Mouse (Mus musculus) liver, embryonic 12.5 days (tissue): ENCODE results near the gene Abcg4. TPM values are rescaled to one million over a fixed set of nuclear protein-coding genes. Genes with fewer than 3 reads are reported as not detected.
"Not testable (repeated sequence)": the region's sequence is repeated elsewhere in the genome, so short reads cannot be mapped to it uniquely, and the experiment has no call there.

Experiments used
- ATAC-seq: fragments of 200-750 bp; cut with Nextera tagmentation; 2 replicates; pipeline ENCODE4 v1.8.0; 2017; ENCODE audit warnings: moderate number of reproducible peaks, mild to moderate bottlenecking, moderate library complexity
- H3K27ac ChIP-seq: fragments of 300-500 bp; sonication (generic); 2 replicates; pipeline ENCODE4 v1.5.1; 2016; ENCODE audit warnings: mild to moderate bottlenecking
- H3K27me3 ChIP-seq: fragments of 300-500 bp; sonication (generic); replicated peaks from 2 replicates; pipeline ENCODE4 v1.6.1; 2016; ENCODE audit warnings: mild to moderate bottlenecking, moderate library complexity
- H3K36me3 ChIP-seq: fragments of 300-500 bp; sonication (generic); 2 replicates; pipeline ENCODE4 v1.6.1; 2016; ENCODE audit warnings: mild to moderate bottlenecking, moderate library complexity
- H3K4me1 ChIP-seq: fragments of 300-500 bp; sonication (generic); 2 replicates; pipeline ENCODE4 v1.6.1; 2016
- H3K4me2 ChIP-seq: fragments of 300-500 bp; sonication (generic); 2 replicates; pipeline ENCODE4 v1.6.1; 2016; ENCODE audit warnings: mild to moderate bottlenecking, moderate library complexity
- H3K4me3 ChIP-seq: fragments of 300-500 bp; sonication (generic); 2 replicates; pipeline ENCODE4 v1.5.1; 2016; ENCODE audit warnings: mild to moderate bottlenecking, moderate library complexity
- H3K9ac ChIP-seq: fragments of 300-500 bp; sonication (generic); 2 replicates; pipeline ENCODE4 v1.6.1; 2016; ENCODE audit warnings: mild to moderate bottlenecking, moderate library complexity
- H3K9me3 ChIP-seq: fragments of 300-500 bp; sonication (generic); replicated peaks from 2 replicates; pipeline ENCODE4 v1.6.1; 2016; ENCODE audit warnings: mild to moderate bottlenecking, moderate library complexity
- WGBS: fragments of 180-500 bp; shearing (Covaris S2); methylation state at CpG from one replicate; pipeline ENCODE4 v1.1.7; 2016; ENCODE audit not compliant: insufficient replicate concordance; 5-methylcytosine and 5-hydroxymethylcytosine counted together
- polyA plus RNA-seq: library from polyadenylated mRNA; unstranded; fragments of >200 nt; fragmentation: Nextera tagmentation; extraction: Ambion mirVana; gene quantifications from 2 replicates; pipeline ENCODE4 v1.2.1, GENCODE M21; 2016

The Abcg4 gene
- 20.1 and 21.7 TPM in 2 replicates for polyA plus RNA-seq

- Histone ChIP-seq H3K27ac (peak within 1 kb of the TSS; percentile 97), H3K9me3 (peaks cover 5% of the 10 kb centered on the region), H3K36me3 (peaks cover 53% of the 10 kb centered on the region), H3K9ac (peak within 1 kb of the TSS; percentile 98), H3K4me1 (peaks cover 65% of the 10 kb centered on the region), H3K4me3 (peak within 1 kb of the TSS; percentile 90), H3K4me2 (peak within 1 kb of the TSS; percentile 92), H3K27me3 (peaks cover 19% of the 10 kb centered on the region)
- 3% methylated on average over 38 of the region's 38 CpGs for WGBS
- ATAC-seq = peak; percentile 87
These were observed at the start of gene Abcg4 for GRCm38 (mm10) chr9:44288076-44288958. Gene Abcg4 (minus strand): TSS chr9:44288615.

GRCm38 (mm10) chr9:44337436-44338169 lies 49.2 kb upstream of the Abcg4 start:
- H3K4me2 ChIP-seq = peak overlapping the region; percentile 84
- H3K9ac ChIP-seq = peak overlapping the region; percentile 99
- no peaks in the 10 kb centered on the region for H3K27me3 ChIP-seq
- ATAC-seq = no peak
- peak overlapping the region; percentile 100 for H3K27ac ChIP-seq
- peaks cover 59% of the 10 kb centered on the region for H3K4me1 ChIP-seq
- WGBS = 73% methylated on average over 9 of the region's 9 CpGs
- H3K4me3 ChIP-seq = peak overlapping the region; percentile 93
- peaks cover 84% of the 10 kb centered on the region for H3K36me3 ChIP-seq
- H3K9me3 ChIP-seq = no peaks in the 10 kb centered on the region

- H3K4me2 ChIP-seq = peak overlapping the region; percentile 84
- ATAC-seq = no peak
- peak overlapping the region; percentile 99 for H3K9ac ChIP-seq
- H3K4me1 ChIP-seq = peaks cover 55% of the 10 kb centered on the region
- no peaks in the 10 kb centered on the region for H3K9me3 ChIP-seq
- peak overlapping the region; percentile 93 for H3K4me3 ChIP-seq
- WGBS = 51% methylated on average over 3 of the region's 3 CpGs
- no peaks in the 10 kb centered on the region for H3K27me3 ChIP-seq
- peak overlapping the region; percentile 100 for H3K27ac ChIP-seq
- H3K36me3 ChIP-seq = peaks cover 90% of the 10 kb centered on the region
These were observed 48.5 kb upstream of the Abcg4 start for GRCm38 (mm10) chr9:44336964-44337363.

DNA sequence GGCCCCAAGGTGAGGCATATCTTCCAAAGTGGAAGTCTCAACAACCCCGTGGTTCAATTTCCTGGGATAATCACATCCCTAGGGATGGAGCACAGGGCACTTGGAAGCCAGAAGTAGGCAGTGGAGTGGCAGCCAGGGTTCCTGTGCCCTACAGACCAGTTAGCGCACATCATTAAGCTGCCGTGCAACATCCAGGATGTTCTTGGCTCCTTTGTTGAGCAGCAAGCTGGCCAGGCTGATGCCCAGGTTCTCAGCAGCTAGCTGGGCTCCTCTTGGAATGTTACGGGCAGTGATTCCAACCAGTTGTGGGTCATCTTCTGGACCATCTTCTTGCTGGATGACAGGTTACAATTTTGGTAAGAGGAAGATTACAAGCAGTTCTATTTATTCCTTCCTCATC lies 48.1 kb upstream of the Abcg4 start:
- Histone ChIP-seq H3K4me3 (peak overlapping the region; percentile 93), H3K4me2 (peak overlapping the region; percentile 84), H3K9ac (peak overlapping the region; percentile 99), H3K27ac (peak overlapping the region; percentile 100), H3K36me3 (peaks cover 90% of the 10 kb centered on the region), H3K4me1 (peaks cover 55% of the 10 kb centered on the region)
- not testable (repeated sequence) for ATAC-seq, H3K27me3 ChIP-seq, H3K9me3 ChIP-seq
- 26% methylated on average over 4 of the region's 4 CpGs for WGBS

GRCm38 (mm10) chr9:44336093-44336406 lies 47.6 kb upstream of the Abcg4 start:
- no peaks in the 10 kb centered on the region for H3K27me3 ChIP-seq
- H3K9ac ChIP-seq = peak overlapping the region; percentile 99
- no peak for ATAC-seq
- no peaks in the 10 kb centered on the region for H3K9me3 ChIP-seq
- peaks cover 90% of the 10 kb centered on the region for H3K36me3 ChIP-seq
- peak overlapping the region; percentile 100 for H3K27ac ChIP-seq
- 2% methylated on average over 5 of the region's 5 CpGs for WGBS
- peaks cover 55% of the 10 kb centered on the region for H3K4me1 ChIP-seq
- H3K4me3 ChIP-seq = peak overlapping the region; percentile 93
- H3K4me2 ChIP-seq = peak overlapping the region; percentile 84

GRCm38 (mm10) chr9:44335331-44336092 lies 47.1 kb upstream of the Abcg4 start:
- ATAC-seq = peak; percentile 17
- peak overlapping the region; percentile 84 for H3K4me2 ChIP-seq
- H3K9me3 ChIP-seq = no peaks in the 10 kb centered on the region
- no peaks in the 10 kb centered on the region for H3K27me3 ChIP-seq
- WGBS = under 1% methylated on average over 46 of the region's 50 CpGs
- H3K27ac ChIP-seq = peak overlapping the region; percentile 100
- H3K36me3 ChIP-seq = peaks cover 90% of the 10 kb centered on the region
- peak overlapping the region; percentile 93 for H3K4me3 ChIP-seq
- peak overlapping the region; percentile 99 for H3K9ac ChIP-seq
- peaks cover 54% of the 10 kb centered on the region for H3K4me1 ChIP-seq

DNA sequence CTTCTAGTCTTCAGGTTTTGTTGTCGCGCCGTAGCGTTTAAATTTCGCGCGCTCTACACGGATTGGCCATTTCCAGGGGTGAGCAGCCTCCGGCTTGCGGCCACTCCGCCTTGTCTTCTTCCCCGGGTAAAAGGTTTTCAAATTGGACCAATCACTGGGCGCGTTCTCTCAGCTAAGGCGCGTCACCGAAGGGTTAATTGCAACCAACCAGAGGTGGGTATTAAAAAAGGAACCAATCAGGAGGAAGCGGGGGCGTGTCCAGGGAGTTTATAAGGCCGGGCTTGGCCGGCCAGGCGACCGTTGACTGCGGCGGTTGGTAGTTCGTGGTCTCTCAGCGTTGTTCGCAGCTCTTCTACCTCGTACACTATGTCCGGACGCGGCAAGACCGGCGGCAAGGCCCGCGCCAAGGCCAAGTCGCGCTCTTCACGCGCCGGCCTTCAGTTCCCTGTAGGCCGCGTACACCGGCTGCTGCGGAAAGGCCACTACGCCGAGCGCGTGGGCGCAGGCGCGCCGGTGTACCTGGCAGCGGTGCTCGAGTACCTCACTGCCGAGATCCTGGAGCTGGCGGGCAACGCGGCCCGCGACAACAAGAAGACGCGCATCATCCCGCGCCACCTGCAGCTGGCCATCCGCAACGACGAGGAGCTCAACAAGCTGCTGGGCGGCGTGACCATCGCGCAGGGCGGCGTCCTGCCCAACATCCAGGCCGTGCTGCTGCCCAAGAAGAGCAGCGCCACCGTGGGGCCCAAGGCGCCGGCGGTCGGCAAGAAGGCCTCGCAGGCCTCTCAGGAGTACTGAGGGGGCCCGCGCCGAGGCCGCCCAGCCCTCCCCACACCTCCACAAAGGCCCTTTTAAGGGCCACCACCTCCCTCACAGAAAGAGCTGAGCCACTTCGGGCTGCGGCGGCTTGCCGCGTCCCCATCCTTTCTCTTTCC lies 46.2 kb upstream of the Abcg4 start, which contains the start of gene H2afx:
Gene H2afx (plus strand): TSS at position 299 of the 935 bp plus-strand sequence.
- Histone ChIP-seq H3K36me3 (peaks cover 90% of the 10 kb centered on the region), H3K4me1 (peaks cover 46% of the 10 kb centered on the region), H3K9ac (peak within 1 kb of the TSS; percentile 99), H3K4me2 (peak within 1 kb of the TSS; percentile 84), H3K27ac (peak within 1 kb of the TSS; percentile 100), H3K9me3 (no peaks in the 10 kb centered on the region), H3K27me3 (no peaks in the 10 kb centered on the region), H3K4me3 (peak within 1 kb of the TSS; percentile 93)
- under 1% methylated on average over 91 of the region's 91 CpGs for WGBS
- peak; percentile 88 for ATAC-seq

DNA sequence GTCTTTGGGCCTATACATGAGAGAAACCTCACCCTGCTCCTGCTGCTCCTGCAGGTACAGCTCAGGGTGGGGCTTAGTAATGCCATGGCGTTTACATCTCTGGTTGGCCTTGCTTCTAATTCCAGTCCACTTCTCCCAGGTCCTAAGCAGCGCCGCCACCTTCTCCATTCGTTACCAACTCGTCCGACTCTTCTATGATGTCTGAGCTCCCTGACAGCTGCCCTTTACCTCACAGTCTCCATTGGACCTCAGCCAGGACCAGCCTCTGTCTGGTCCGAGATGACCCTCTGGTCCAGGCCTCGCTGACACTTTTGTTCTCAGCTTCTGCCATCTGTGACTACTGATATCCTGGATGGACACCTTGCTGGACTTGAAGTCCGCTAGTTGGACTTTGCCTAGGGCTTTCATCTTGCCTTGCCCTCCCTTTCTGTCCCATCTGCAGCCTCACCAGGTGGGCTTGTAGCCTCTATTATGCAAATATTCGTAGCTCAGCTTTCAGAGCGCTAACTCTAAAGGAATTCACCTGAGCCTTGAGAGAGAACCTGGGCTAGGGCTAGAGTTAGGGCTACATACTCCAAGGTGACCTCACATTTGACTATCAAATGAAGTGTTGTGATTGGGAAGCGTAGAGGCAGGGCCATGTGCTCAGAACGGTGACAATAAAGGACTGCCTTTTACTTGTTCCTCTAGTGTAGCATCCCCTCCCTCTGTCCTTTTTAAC lies 44.7 kb upstream of the Abcg4 start:
- Histone ChIP-seq H3K9me3 (no peaks in the 10 kb centered on the region), H3K27me3 (no peaks in the 10 kb centered on the region), H3K27ac (peak overlapping the region; percentile 89), H3K4me2 (peak overlapping the region; percentile 66), H3K9ac (peak overlapping the region; percentile 65), H3K4me3 (peak overlapping the region; percentile 54), H3K4me1 (peaks cover 33% of the 10 kb centered on the region), H3K36me3 (peaks cover 89% of the 10 kb centered on the region)
- ATAC-seq = no peak
- WGBS = 90% methylated on average over 13 of the region's 13 CpGs

GRCm38 (mm10) chr9:44330736-44331135 lies 42.3 kb upstream of the Abcg4 start:
- 80% methylated on average over 6 of the region's 6 CpGs for WGBS
- no peaks in the 10 kb centered on the region for H3K9me3 ChIP-seq
- H3K36me3 ChIP-seq = peaks cover 69% of the 10 kb centered on the region
- H3K9ac ChIP-seq = no peak overlapping the region
- no peak overlapping the region for H3K4me3 ChIP-seq
- ATAC-seq = no peak
- H3K27me3 ChIP-seq = no peaks in the 10 kb centered on the region
- no peak overlapping the region for H3K4me2 ChIP-seq
- no peak overlapping the region for H3K27ac ChIP-seq
- H3K4me1 ChIP-seq = peaks cover 34% of the 10 kb centered on the region

DNA sequence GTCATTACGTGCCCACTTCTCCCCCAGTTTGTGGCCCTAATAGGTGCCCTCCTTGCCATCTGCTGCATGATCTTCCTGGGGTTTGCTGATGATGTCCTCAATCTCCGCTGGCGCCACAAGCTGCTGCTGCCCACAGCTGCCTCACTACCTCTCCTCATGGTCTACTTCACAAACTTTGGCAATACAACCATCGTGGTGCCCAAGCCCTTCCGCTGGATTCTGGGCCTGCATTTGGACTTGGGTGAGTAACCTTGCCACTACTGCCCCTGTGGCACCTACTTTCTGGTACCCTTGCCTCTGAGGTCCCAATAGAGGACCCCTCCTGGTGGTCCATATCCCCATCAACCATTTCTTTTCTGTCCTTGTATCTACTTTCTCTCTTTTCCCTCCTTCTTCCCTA lies 39.5 kb upstream of the Abcg4 start:
- Histone ChIP-seq H3K4me1 (peaks cover 24% of the 10 kb centered on the region), H3K36me3 (peaks cover 50% of the 10 kb centered on the region), H3K4me3 (peak overlapping the region; percentile 86), H3K27me3 (no peaks in the 10 kb centered on the region), H3K4me2 (peak overlapping the region; percentile 89), H3K27ac (peak overlapping the region; percentile 93; the same call in 1 of the 2 replicates), H3K9ac (peak overlapping the region; percentile 92), H3K9me3 (no peaks in the 10 kb centered on the region)
- WGBS = 90% methylated on average over 5 of the region's 5 CpGs
- ATAC-seq = no peak
